Comparison of ENCODE assay signal across 13 mouse cellular contexts in the genomic region with DNA sequence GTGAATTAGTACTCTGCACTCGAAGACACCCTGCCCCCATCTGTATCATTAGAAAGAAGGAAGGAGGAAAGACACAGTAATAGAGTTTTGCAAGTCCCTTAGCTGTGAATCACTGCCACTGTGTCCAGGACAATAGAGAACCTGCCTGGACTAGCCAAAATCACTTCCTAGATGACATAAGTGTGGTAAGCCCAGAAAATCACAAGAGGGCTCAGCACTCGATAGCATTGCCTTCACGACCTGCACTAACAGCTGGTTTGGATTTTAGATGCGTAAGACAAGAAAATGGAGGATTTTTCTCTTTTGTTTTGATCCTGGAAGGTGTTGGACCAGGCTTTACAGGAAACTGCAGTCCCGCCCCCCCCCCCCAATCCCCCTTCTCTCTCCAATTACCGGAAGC. TPM values are rescaled to one million over a fixed set of nuclear protein-coding genes. Genes with fewer than 3 reads are reported as not detected.
DNase-seq lines count a peak whose midpoint lies in the region; ATAC-seq and TF ChIP-seq lines count a peak whose summit lies in the region.
"Had no signal": no experiment of that assay in that cellular context is flagged by ENCODE, and none has a peak within 500 bp of the region (broad histone marks: within the 10 kb centered on the region; RNA-seq: fewer than 3 reads in every experiment).

No protein-coding gene starts in this region.

- 56% methylated on average over 6 of the region's 6 CpGs for WGBS in kidney, adult 2 months
- 46% methylated on average over 6 of the region's 6 CpGs for WGBS in stomach, embryonic 16.5 days
- 42% methylated on average over 6 of the region's 6 CpGs for WGBS in stomach, postnatal 0 days
- WGBS in thymus, adult 2 months = 46% methylated on average over 6 of the region's 6 CpGs

- H3K4me1 ChIP-seq in kidney, adult 2 months (ENCODE audit: control insufficient read depth, insufficient read depth, low read length) = no peaks in the 10 kb centered on the region
- H3K4me1 ChIP-seq in stomach, embryonic 16.5 days (ENCODE audit: control insufficient read depth, insufficient read depth, low read length) = no peaks in the 10 kb centered on the region
- H3K4me1 ChIP-seq in stomach, postnatal 0 days (replicated peaks; ENCODE audit: control insufficient read depth, insufficient read depth) = no peaks in the 10 kb centered on the region
- H3K4me1 ChIP-seq in embryonic fibroblast, embryonic 13.5 days (ENCODE audit: control insufficient read depth, insufficient read depth, low read length) = 0 out of 2 replicates have a peak, but pooled peaks cover 2% of the 10 kb centered on the region
- peaks cover 3% of the 10 kb centered on the region; the same call in 1 of the 2 replicates for H3K4me1 ChIP-seq in thymus, adult 2 months (replicated peaks; ENCODE audit: control insufficient read depth, insufficient read depth, low read length)
- H3K4me1 ChIP-seq: liver, embryonic 15.5 days; neural tube, embryonic 15.5 days had no signal

- DNase-seq in kidney, adult 2 months = peak; percentile 42
- DNase-seq in kidney, adult 11 months = no peak
- DNase-seq in stomach, postnatal 0 days (ENCODE audit: low spot score) = no peak
- no peak for DNase-seq in thymus, adult 2 months
- DNase-seq: adrenal gland, postnatal 36 days; cerebellum, adult 11 months; thymus, adult 18-20 months had no signal

- H3K4me2 ChIP-seq in stomach, embryonic 16.5 days (ENCODE audit: low read depth, low read length) = no peak overlapping the region
- H3K4me2 ChIP-seq in stomach, postnatal 0 days (replicated peaks; ENCODE audit: low read depth) = no peak overlapping the region
- H3K4me2 ChIP-seq: liver, embryonic 15.5 days had no signal

- H3K4me3 ChIP-seq in kidney, adult 2 months (ENCODE audit: insufficient read depth, low read depth, low read length) = no peak overlapping the region
- H3K4me3 ChIP-seq in stomach, embryonic 16.5 days (replicated peaks; ENCODE audit: low read length) = no peak overlapping the region
- H3K4me3 ChIP-seq in stomach, postnatal 0 days (ENCODE audit: low read depth, low read length) = no peak overlapping the region
- no peak overlapping the region for H3K4me3 ChIP-seq in embryonic fibroblast, embryonic 13.5 days (ENCODE audit: insufficient read depth, low read length)
- H3K4me3 ChIP-seq in thymus, adult 2 months (ENCODE audit: control insufficient read depth, insufficient read depth, low read length) = no peak overlapping the region
- H3K4me3 ChIP-seq: liver, embryonic 15.5 days; neural tube, embryonic 15.5 days had no signal

- TF ChIP-seq POLR2A in kidney, adult 2 months (IDR thresholded peaks at IDR 0.05; ENCODE audit: low read depth, low read length) = no peak
- TF ChIP-seq POLR2A in embryonic fibroblast, embryonic 13.5 days (IDR thresholded peaks at IDR 0.05; ENCODE audit: low read depth, low read length) = no peak
- no peak for TF ChIP-seq POLR2A in thymus, adult 2 months (IDR thresholded peaks at IDR 0.05; ENCODE audit: control insufficient read depth, extremely low read depth, insufficient read depth, low read length, poor library complexity)

- no peak overlapping the region for H3K9ac ChIP-seq in stomach, embryonic 16.5 days (ENCODE audit: low read length)
- H3K9ac ChIP-seq in stomach, postnatal 0 days (ENCODE audit: low read length) = no peak overlapping the region
- H3K9ac ChIP-seq: liver, embryonic 15.5 days; neural tube, embryonic 15.5 days had no signal

- TF ChIP-seq CTCF in kidney, adult 2 months (conservative IDR thresholded peaks at IDR 0.05; ENCODE audit: insufficient read depth, insufficient read length, low read depth, low read length) = no peak
- no peak for TF ChIP-seq CTCF in stomach, postnatal 0 days (IDR thresholded peaks at IDR 0.05; ENCODE audit: low read depth)
- no peak for TF ChIP-seq CTCF in embryonic fibroblast, embryonic 13.5 days (IDR thresholded peaks at IDR 0.05; ENCODE audit: borderline replicate concordance, insufficient read depth, low read length)
- TF ChIP-seq CTCF in thymus, adult 2 months (IDR thresholded peaks at IDR 0.05; ENCODE audit: borderline replicate concordance, control insufficient read depth, extremely low read depth, insufficient read depth, low read length, poor library complexity) = no peak

- peak overlapping the region; percentile 93 for H3K27ac ChIP-seq in kidney, adult 2 months (ENCODE audit: insufficient read depth, low read depth, low read length)
- H3K27ac ChIP-seq in stomach, embryonic 16.5 days (ENCODE audit: low read length) = peak overlapping the region; percentile 23; the same call in 1 of the 2 replicates
- H3K27ac ChIP-seq in stomach, postnatal 0 days (replicated peaks) = no peak overlapping the region
- H3K27ac ChIP-seq in embryonic fibroblast, embryonic 13.5 days (ENCODE audit: insufficient read depth, low read length) = peak overlapping the region; percentile 68
- no peak overlapping the region for H3K27ac ChIP-seq in thymus, adult 2 months (ENCODE audit: control insufficient read depth, insufficient read depth, low read length)
- H3K27ac ChIP-seq: hindbrain, postnatal 0 days; liver, embryonic 15.5 days; neural tube, embryonic 15.5 days had no signal

- H3K9me3 ChIP-seq in stomach, embryonic 16.5 days (replicated peaks; ENCODE audit: control insufficient read depth, low read length) = no peaks in the 10 kb centered on the region
- H3K9me3 ChIP-seq in stomach, postnatal 0 days (ENCODE audit: control insufficient read depth, low read length) = no peaks in the 10 kb centered on the region
- H3K9me3 ChIP-seq: liver, embryonic 15.5 days; neural tube, embryonic 15.5 days had no signal

- H3K27me3 ChIP-seq in kidney, adult 2 months (replicated peaks; ENCODE audit: control insufficient read depth, insufficient read depth, low read length) = no peaks in the 10 kb centered on the region
- no peaks in the 10 kb centered on the region for H3K27me3 ChIP-seq in stomach, embryonic 16.5 days (ENCODE audit: control insufficient read depth, insufficient read depth, low read length)
- no peaks in the 10 kb centered on the region for H3K27me3 ChIP-seq in stomach, postnatal 0 days (ENCODE audit: control insufficient read depth, insufficient read depth, low read length)
- H3K27me3 ChIP-seq in thymus, adult 2 months (ENCODE audit: control insufficient read depth, insufficient read depth, low read length) = no peaks in the 10 kb centered on the region

- TF ChIP-seq EP300 in stomach, postnatal 0 days (optimal IDR thresholded peaks at IDR 0.05) = no peak

- no peak; the same call in 1 of the 2 replicates for ATAC-seq in stomach, embryonic 16.5 days (ENCODE audit: insufficient read depth, low FRiP score)
- no peak for ATAC-seq in stomach, postnatal 0 days (ENCODE audit: low FRiP score, low TSS enrichment)
- ATAC-seq in cerebellum, adult (ENCODE audit: insufficient number of reproducible peaks, low FRiP score, low TSS enrichment) = no peak
- ATAC-seq: hindbrain, postnatal 0 days had no signal

- H3K36me3 ChIP-seq in kidney, adult 2 months (ENCODE audit: control insufficient read depth, insufficient read depth, low read length) = no peaks in the 10 kb centered on the region
- H3K36me3 ChIP-seq in stomach, embryonic 16.5 days (ENCODE audit: control insufficient read depth, insufficient read depth, low read length) = no peaks in the 10 kb centered on the region
- no peaks in the 10 kb centered on the region for H3K36me3 ChIP-seq in stomach, postnatal 0 days (ENCODE audit: control insufficient read depth, insufficient read depth, low read length)
- no peaks in the 10 kb centered on the region for H3K36me3 ChIP-seq in thymus, adult 2 months (ENCODE audit: control insufficient read depth, insufficient read depth, low read length)
- H3K36me3 ChIP-seq: liver, embryonic 15.5 days; neural tube, embryonic 15.5 days had no signal

RNA-seq across cellular contexts. Expression of gene Elk3, which starts 6.0 kb away (rescaled TPM):
- 27.5 and 28.1 TPM in 2 replicates for polyA plus RNA-seq in kidney, adult 2 months (2012; rRNA removed)
- polyA plus RNA-seq in stomach, embryonic 16.5 days (2015; fragmentation: Nextera tagmentation; extraction: Ambion mirVana) = 19.1 and 23.6 TPM in 2 replicates
- 11.3 and 12.5 TPM in 2 replicates for polyA plus RNA-seq in stomach, postnatal 0 days (2015; fragmentation: Nextera tagmentation; extraction: Ambion mirVana)
- polyA plus RNA-seq in embryonic fibroblast, embryonic 13.5 days (2011; ENCODE audit: insufficient read length, low read depth, missing spikeins) = 86.5 and 103 TPM in 2 replicates
- polyA plus RNA-seq in thymus, adult 2 months (2012; rRNA removed) = 47.2 and 62.7 TPM in 2 replicates

Comparison
In these comparisons a context has a peak if more than half of its experiments do, and no peak if none do; other contexts are left out.
1. H3K27ac ChIP-seq: peak in kidney, adult 2 months (single experiment), stomach, embryonic 16.5 days (single experiment) and embryonic fibroblast, embryonic 13.5 days (single experiment); none in stomach, postnatal 0 days (single experiment) and thymus, adult 2 months (single experiment).